Mouse (Mus musculus) spleen, adult 12 weeks (tissue): Measurements from ENCODE around the gene Dlgap1.
"Not testable (repeated sequence)": the region's sequence is repeated elsewhere in the genome, so short reads cannot be mapped to it uniquely, and the experiment has no call there.

Experiments used
- DNase-seq: peaks from one replicate; pipeline ENCODE4 v3.0.0; 2022; ENCODE audit warnings: low spot score

Gene Dlgap1

DNA sequence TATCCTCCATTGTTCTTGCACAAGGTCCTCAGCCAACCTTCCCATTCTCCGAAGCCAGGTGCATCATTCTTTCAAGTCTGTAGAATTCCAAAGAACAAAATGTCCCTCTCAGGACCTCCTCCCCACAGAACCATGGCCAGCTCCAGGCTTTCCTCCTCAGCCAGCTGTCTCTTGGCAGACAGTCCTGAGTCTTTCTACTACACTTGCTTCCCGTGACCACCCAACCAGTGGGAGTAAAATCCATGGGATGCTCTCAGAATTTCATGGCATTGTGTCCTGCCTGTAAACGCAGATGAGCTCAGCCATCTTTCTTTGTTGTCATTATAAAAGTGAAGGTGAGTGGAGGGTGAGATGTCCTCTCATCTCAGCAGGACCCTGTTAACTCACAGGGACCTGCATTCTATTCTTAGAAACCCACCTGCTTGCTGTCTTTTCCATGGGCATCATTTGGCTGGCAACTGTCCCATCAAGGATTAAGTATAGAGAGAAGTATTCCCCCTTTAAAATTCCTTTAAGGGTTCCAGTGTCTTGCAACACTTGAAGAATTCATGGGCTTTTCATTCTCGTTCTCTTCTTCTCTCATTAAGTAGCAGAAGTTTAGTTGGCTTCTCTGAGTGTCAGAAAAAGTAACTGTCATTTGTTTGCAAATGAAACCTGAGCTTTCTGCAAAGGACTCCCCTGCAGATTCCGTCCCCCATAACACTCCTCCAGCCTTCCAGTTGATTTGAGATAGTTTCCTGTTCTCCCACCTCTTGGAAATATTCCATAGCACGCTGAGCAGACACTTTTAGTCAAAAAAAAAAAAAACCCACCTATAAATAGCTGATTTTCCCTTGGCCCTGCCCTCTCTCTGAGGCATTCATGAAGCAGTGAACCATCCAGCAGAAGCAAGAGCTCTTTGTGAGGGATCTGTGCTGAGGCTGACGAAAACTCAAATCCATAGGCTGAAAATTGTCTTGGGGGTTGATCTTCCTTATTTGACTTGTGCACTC lies 559.6 kb downstream of the Dlgap1 start:
- no peak for DNase-seq

DNA sequence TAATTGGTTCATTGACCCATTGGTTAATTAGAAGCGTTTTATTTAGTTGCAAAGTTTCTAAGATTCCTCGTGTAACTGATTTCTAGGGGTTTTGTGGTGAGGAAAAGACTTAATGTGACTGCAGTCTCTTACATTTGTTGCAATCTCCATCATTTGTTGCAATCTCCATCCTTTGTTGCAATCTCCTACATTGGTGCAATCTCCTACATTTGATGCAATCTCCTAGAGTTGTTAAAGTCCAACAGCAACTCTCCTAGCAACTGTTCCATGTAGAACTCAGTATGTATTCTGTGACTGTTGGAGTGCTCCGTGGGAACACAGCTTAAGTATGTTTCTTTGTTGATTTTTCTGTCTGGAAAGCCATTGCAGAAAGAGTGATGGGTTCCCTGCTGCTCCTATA lies 565.4 kb downstream of the Dlgap1 start:
- no peak for DNase-seq

DNA sequence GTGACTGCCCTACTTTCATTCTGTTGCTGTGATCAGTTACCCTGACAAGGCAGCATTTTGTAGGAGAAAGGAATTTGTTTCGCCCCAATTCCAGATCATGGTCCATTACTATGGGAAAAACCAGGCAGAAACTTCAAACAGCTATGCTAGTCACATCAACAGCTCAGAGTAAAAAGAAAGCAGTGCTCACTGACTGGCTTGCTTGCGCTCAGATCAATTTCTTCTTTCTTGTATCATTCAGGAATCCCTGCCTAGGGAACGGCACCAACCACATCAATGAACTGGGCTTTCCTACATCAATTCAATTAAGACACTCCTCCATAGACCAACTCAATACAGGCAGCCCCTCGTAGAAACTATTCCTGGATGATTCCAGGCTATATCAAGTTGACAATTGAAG lies 572.9 kb downstream of the Dlgap1 start:
- no peak for DNase-seq

DNA sequence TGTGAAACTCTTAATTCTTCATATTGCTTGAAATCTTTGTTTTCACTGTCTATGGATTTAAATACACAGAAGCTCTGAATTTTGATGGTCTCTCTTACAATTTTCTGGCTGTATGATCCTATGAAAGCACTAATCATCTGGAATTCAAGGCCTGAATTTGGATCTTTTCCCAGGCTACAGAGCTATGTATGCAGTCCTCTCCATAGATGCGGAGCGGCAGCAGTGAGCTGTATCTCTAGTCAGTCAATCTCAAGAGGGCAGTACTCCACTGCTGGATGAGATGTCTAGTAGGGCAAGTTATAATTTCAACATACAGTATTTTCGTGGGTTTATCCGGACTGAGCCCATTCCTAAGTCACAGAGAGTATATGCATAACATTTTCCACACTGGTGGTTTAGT lies 581.9 kb downstream of the Dlgap1 start:
- no peak for DNase-seq

DNA sequence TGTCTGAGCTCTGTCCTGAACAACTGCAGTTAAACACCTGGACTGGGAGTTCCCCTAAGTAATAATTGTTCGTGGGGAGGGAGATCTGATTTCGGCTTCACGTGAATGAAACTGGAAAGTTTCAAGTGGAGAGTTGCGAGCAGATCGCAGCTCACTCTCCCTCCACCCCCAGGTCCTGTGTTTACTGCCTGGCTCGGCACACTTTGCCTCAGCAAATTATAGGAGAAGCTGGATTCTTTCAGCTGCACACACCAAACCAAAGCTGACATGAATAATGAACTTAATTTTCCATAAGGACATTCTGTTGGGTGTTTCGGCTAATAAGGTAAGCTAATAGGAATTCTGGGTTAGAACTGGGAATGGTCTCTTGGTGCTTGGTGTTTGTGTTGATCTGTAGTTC lies 592.7 kb downstream of the Dlgap1 start:
- no peak for DNase-seq

DNA sequence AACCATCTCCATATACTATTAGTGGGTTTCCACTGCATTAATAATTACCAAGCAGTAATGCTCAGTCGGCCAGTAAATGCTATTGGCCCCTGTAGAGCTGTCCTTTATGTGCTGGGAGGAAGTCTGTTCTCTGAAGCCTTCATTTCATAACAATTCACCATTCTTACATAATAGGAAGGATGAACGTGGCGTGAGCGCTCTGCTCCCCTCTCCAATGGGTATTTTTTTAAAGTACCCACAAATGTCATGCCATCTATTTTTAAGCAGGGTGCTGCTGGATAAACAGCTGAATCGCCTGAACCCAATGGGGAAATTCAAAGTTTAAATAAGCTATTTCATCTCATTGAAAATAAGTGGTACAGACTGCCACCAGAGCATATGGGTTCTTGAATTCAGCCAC lies 602.0 kb downstream of the Dlgap1 start:
- DNase-seq, result no peak

DNA sequence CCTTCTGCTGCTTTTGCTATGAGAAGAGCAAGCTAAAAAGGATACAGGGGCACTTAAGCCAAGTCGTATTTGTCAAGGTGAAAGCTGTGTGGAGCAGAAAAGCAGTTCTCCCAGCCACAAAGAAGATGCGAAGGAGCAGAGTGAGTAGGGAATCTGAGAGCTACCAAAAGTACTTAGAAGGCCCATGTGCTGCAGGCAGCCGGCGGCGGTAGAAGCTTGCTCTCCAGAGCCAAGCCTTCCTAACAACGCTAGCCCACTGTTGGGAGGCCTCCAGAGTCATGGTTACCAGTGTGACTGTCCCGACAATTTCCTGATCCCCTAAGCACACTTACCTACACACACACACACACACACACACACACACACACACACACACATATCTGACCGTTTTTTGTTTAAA lies 614.2 kb downstream of the Dlgap1 start:
- no peak for DNase-seq

DNA sequence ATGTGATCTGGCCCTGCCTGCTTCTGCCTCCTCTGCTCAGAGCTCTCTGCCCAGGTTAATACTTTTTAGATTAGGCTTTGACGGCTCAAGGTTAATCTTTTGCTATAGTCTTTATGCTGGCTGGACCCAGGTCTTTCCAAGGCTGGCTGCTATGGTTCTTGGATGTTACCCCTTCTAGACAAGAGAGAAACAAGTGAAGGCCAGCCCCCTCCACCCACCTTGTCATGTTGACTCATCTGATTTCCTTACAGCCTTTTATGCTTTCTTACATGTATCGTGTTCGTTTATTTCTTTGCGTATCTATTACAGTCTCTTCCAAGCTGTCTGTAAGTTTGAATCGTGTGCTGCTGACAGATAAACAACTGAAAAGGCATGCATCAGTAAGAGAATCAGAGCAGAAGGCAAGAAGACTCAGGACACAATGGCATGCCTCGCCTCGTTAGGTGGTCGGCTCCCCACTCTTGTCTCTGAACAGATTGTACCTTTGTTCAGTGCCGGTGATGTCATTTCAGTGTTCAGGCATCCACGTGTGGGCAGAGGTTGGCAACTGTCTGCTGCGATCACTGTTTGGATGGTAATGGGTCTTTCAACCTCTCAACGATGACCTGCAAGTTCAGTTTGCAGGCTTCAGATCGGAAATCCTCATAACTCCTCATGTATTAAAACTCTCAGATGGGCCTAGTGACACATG lies 618.0 kb downstream of the Dlgap1 start:
- no peak for DNase-seq

DNA sequence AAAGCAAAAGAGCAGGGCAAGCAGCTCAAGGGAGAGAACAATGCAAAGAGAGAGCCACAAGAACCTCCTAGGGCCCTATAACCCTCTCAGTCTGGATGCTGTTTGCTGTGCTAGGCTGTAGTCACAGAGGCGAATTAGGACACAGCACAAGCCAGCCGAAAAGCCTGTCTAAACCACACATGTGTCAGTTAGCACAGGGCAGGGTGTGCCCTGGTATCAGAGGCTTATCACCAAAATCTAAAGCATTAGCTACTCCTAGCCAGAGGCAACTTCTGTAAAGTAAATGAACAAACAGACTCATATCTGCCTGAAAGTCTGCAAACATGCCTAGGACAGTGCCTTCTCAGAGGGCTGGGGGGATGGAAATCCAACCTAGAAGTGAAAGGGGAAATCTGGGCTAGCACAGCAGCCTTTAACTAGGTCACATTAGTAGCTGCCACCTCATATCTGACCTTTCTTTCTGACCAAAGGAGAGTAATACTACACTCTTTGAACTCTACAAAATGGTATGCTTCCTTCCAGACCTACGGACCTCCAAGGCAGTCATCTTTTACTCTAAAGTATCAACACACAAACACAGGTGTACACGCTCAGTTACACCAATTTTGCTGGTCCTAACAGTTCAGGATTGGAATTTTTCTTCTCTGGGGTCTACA lies 619.2 kb downstream of the Dlgap1 start:
- not testable (repeated sequence) for DNase-seq

DNA sequence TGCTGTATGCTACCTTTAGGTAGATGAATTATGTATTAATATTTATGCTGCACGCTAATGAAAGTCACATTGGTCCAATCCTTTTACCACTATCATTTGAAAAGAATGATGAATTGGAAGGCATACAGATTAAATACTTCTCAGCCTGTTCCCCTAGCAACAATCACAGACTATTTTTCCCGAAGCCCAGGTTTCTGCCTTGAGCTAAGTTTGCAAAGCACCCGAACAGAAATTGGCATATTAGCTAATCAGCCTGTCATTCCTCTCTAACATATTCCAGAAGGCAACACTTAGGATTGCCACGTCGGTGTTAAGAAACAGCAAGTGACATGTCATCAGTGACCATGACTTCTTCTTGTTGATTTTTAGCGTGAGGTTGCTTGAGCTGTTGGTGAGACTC lies 619.8 kb downstream of the Dlgap1 start:
- DNase-seq, result no peak

DNA sequence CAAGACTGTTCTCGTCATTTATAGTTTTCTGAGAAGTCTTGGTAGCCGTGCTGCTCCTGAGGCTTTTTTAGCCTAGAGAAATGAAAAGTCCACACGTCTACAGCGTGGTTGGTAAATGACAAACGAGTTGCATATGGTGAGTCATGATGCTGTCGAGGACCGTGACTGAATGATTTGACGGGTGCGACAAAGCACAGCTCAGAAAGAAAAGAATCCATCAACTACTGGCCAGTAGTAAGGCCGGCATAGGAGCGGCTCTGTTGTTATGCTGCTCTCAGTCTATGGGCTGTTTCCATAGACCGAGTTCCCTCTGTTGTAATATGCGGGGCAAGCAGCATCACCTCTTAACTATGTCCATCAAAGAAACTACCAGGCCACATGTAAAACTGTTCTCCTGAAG lies 620.3 kb downstream of the Dlgap1 start:
- no peak for DNase-seq

DNA sequence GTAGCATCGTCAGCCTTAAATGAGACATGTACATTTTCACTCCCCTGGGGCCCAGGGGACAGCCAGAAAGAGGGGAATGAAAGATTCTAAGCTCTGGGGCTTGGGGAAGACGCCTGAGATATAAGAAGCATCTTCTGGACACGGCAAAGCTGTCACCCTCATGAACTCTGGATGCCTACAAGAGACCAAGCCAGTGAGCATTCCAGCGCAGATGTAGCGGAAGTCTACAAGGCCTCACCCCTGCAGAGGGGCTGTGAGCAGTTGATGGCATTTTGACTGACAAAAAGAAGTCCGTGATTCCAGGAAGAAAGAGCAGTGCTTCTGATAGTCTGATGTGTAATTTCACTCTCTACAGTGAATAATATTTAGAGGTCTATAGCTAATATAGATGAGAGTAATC lies 621.6 kb downstream of the Dlgap1 start:
- no peak for DNase-seq

DNA sequence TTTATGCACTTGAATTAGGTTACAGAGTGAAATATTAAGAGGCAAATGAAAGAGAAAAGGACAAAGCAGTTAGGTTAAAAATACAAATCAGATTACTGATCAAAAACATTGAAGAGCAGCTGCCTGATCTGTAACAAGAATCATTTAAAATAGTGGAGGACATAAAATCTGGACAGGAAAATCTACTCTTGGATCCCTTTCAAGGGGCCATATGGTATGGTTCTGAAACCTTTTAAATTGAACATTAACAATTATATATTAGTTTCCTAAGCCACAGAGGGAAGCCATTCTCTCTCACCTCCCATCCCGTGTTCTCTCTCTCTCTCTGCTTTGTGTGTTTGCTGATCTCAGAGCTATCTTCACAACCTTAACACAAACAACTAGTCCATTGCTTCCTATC lies 625.4 kb downstream of the Dlgap1 start:
- DNase-seq, result no peak

DNA sequence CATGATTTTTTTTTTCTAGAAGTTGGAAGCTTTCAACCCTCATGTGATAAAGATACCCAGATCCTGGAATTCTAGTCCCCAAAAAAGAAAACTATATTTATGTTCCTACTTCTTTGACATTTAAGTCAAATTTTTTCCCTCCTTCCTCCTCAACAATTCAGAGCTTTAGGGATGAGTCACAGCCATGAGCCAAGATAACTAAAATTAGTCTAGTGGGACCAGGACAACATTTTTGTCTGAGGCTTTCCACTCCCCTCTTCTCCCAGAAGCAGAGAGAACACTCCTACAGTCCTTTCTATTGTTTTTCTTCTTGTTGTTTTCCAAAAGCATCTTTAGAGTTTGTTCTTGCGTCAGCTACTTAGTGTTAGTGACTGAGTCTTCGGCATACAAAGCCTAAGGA lies 627.5 kb downstream of the Dlgap1 start:
- DNase-seq, result no peak

DNA sequence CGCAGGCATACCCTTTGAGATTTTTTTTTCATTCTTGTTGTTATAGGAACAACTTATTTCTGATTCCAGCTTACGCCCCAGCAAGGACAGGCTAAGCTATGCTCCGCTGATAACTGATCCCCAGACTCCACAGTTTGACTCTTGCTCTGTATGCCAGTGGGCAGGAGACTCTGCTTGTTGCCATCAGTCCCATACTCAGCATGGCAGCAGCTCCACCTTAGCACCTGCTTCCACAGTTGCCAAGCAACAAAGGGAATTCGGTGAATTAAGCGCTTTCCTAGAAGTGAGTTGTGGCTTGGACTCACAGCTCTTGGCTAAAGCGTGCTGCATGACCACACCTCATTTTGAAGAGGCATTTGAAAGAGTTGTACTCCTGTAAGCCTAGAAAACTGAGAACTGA lies 631.6 kb downstream of the Dlgap1 start:
- DNase-seq, result no peak

DNA sequence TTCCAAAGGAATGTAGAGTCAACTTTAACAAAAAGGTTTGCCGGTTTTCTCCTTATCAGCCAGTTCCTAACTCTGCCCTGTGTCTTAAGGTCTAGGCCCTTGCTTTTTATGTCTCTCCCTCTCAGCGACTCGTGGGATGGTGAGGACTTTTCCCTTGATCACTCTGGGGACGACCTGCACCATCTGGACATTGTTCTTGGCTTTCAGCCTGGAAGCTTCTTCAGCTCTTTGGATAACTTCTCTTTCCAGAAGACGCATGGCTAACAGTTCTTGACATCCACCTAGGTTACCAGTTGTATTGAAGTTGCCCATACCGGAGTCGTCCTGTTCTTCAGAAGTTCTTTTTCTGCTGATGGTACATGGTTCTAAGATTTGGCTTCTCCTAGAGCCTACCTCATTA lies 633.2 kb downstream of the Dlgap1 start:
- DNase-seq, result no peak

DNA sequence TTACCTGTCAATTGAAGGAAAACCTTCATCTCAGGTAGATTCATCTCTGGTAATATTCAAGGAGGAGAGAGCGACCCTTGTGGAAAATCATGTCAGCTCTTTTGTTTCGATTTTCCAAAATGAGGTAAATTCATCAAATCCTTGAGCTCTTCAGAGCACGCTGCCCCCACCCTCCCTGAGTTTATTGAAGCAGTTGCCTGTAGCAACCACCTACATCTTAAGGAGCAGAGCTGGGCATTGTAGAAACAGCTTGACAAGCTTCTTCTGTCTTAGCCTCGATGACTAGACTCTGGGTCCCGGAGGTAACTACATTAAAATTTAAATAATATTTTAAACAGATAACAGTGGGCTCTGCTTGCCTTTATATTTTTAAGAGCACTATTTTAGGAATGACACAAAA lies 636.8 kb downstream of the Dlgap1 start:
- DNase-seq, result no peak

DNA sequence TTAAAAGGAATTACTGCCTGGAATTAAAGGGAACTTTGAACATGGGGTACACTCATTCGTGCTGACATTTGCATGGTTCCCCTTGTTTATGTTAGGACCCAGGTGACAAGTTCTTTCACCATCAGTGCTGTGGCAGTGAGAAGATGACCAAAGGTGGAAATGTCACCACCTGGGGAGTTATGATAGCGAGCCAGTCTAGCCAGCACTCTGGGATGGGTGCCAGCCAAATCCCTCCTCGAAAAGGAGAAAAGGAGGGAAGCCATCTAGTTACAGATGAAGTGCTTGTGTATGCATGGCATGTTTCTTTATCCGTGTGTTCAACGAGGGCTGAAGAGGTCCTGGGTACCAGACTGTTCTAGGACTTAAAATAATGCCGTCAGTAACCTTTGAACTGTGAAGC lies 643.3 kb downstream of the Dlgap1 start:
- DNase-seq, result no peak

DNA sequence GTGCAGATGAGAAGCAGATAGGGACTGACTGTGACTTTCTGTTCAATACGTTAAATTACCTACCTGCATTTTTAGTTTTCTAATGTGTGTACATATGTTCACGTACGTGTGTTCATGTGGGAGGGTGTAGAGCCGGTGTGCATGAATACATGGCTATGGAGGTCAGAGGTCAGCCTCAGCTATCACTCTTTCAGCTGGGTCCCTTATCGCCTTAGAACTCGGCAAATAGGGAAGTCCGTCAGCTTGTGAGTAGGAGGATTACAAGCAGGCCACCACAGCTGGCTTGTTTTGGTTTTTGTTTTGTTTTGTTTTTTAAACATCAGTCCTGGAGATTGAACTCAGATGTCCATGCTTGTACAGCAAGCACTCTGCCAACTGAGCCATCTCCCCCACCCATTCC lies 645.0 kb downstream of the Dlgap1 start:
- DNase-seq, result no peak

DNA sequence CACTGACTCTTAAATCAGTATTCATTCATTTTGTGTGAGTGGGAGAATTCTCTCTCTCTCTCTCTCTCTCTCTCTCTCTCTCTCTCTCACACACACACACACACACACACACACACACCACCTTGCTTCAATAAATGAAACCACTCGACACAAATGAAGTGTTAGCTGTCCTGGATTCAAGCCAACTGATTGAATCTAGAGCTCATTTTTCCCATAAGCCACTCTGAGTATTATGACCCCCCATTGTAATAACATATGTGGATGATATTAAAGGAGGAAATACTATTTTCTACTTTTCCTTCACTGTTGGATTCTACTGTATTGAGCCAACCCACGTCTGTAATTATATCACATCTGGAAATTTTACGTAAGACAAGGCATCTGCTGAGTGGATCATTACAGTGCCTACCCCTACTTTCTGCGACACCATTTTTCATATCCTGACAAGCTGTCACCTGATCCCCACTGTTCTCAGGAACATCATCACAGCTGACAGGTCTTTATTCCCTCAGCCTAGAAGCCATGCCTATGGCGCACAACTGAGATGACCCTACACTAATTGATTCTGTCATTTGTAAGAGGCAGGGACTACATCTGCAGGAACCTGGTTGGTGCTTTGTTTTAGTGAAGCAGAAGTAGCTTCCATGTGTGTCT lies 645.7 kb downstream of the Dlgap1 start:
- DNase-seq, result no peak

DNA sequence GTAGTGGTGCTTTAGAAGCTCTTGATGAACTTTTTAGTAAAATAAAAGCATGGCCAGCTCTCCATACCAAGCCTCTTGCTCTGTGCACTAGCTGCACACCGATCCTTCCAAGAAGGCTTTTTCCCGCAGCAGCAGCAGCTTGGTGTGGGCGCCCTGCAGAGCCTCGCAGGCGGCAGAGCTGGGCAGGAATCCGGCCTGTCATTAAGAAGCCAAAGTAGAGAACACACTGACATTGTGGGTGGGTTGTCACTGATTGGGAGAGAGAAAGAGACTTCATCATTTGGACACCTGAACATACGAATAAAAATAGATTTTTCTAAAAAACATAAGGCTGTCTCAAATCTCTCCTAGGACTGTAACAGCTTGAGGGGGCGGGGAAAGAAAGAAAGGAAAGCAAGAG lies 653.6 kb downstream of the Dlgap1 start:
- DNase-seq, result no peak

DNA sequence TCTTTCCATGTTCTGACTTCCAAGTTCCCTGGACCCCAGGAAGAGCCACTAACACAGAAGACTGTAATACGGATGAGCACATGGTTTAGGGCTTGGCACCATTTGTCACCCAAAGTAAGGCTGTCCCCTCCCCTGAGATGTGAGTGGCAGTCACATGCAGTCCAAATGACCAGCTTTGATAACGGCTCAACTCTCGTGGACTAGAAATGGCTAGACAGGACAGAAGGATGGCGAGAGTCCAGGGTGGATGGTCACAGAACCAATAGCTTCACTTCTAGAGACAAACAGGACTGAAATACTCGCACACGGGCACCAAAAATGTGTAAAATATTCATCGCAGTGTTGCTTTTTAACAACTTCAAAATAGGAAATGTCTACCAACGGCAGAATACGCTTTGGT lies 657.5 kb downstream of the Dlgap1 start:
- no peak for DNase-seq
